Mouse (Mus musculus): ENCODE measurements at regions not wholly inside any gene's neighbourhood (a gene's known extent, or its start where the extent isn't known, plus 50 kb on each side); places are given as distances from the start of the nearest gene placed in this dataset.

GRCm38 (mm10) chr5:111577441-111577840 lies 156.3 kb upstream of the Gm26897 start:
- Histone ChIP-seq H3K4me2 (ENCODE audit: low read depth, low read length) (no peak overlapping the region), H3K4me1 (ENCODE audit: control insufficient read depth, insufficient read depth, low read length) (peaks cover 35% of the 10 kb centered on the region), H3K36me3 (replicated peaks; ENCODE audit: control insufficient read depth, insufficient read depth, low read depth, low read length) (no peaks in the 10 kb centered on the region), H3K9ac (replicated peaks; ENCODE audit: low read length) (no peak overlapping the region), H3K9me3 (replicated peaks; ENCODE audit: control insufficient read depth, low read length) (no peaks in the 10 kb centered on the region), H3K27ac (replicated peaks; ENCODE audit: low read depth, low read length) (peak overlapping the region; percentile 4), H3K27me3 (ENCODE audit: control insufficient read depth, insufficient read depth, low read length) (no peaks in the 10 kb centered on the region), H3K4me3 (ENCODE audit: low read depth, low read length) (no peak overlapping the region)
- no peak for ATAC-seq (replicated peaks; ENCODE audit: insufficient number of reproducible peaks, low FRiP score, low TSS enrichment, low read depth)
- no peak for DNase-seq (ENCODE audit: low spot score)
- WGBS, result 36% methylated on average over 5 of the region's 5 CpGs

- DNase-seq (ENCODE audit: low spot score), result peak; percentile 60
- H3K27ac ChIP-seq (replicated peaks; ENCODE audit: low read depth, low read length), result peak overlapping the region; percentile 4
- WGBS, result 28% methylated on average over 5 of the region's 5 CpGs
Observed at GRCm38 (mm10) chr5:111578088-111578487, 155.6 kb upstream of the Gm26897 start.

GRCm38 (mm10) chr5:111578977-111579727 lies 154.6 kb upstream of the Gm26897 start:
- H3K9me3 ChIP-seq (replicated peaks; ENCODE audit: control insufficient read depth, low read length), result no peaks in the 10 kb centered on the region
- peaks cover 29% of the 10 kb centered on the region for H3K4me1 ChIP-seq (ENCODE audit: control insufficient read depth, insufficient read depth, low read length)
- 10% methylated on average over 12 of the region's 12 CpGs for whole genome bisulfite sequencing
- H3K4me3 ChIP-seq (ENCODE audit: low read depth, low read length), result no peak overlapping the region
- H3K4me2 ChIP-seq (ENCODE audit: low read depth, low read length), result peak overlapping the region; percentile 7; the same call in 1 of the 2 replicates
- H3K36me3 ChIP-seq (replicated peaks; ENCODE audit: control insufficient read depth, insufficient read depth, low read depth, low read length), result no peaks in the 10 kb centered on the region
- H3K27me3 ChIP-seq (ENCODE audit: control insufficient read depth, insufficient read depth, low read length), result no peaks in the 10 kb centered on the region
- H3K27ac ChIP-seq (replicated peaks; ENCODE audit: low read depth, low read length), result peak overlapping the region; percentile 35
- H3K9ac ChIP-seq (replicated peaks; ENCODE audit: low read length), result peak overlapping the region; percentile 28
- DNase-seq (ENCODE audit: low spot score) (no peak), ATAC-seq (replicated peaks; ENCODE audit: insufficient number of reproducible peaks, low FRiP score, low TSS enrichment, low read depth) (no peak)

More at GRCm38 (mm10) chr5:111578088-111578487, 155.6 kb upstream of the Gm26897 start:
- Histone ChIP-seq H3K4me1 (ENCODE audit: control insufficient read depth, insufficient read depth, low read length) (peaks cover 35% of the 10 kb centered on the region), H3K27me3 (ENCODE audit: control insufficient read depth, insufficient read depth, low read length) (no peaks in the 10 kb centered on the region), H3K36me3 (replicated peaks; ENCODE audit: control insufficient read depth, insufficient read depth, low read depth, low read length) (no peaks in the 10 kb centered on the region), H3K4me3 (ENCODE audit: low read depth, low read length) (no peak overlapping the region), H3K9ac (replicated peaks; ENCODE audit: low read length) (no peak overlapping the region; the same call in 1 of the 2 replicates), H3K9me3 (replicated peaks; ENCODE audit: control insufficient read depth, low read length) (no peaks in the 10 kb centered on the region), H3K4me2 (ENCODE audit: low read depth, low read length) (no peak overlapping the region; the same call in 1 of the 2 replicates)
- ATAC-seq (replicated peaks; ENCODE audit: insufficient number of reproducible peaks, low FRiP score, low TSS enrichment, low read depth), result no peak

GRCm38 (mm10) chr5:111580870-111581771 lies 152.6 kb upstream of the Gm26897 start:
- WGBS, result 2% methylated on average over 31 of the region's 31 CpGs
- Histone ChIP-seq H3K27me3 (ENCODE audit: control insufficient read depth, insufficient read depth, low read length) (no peaks in the 10 kb centered on the region), H3K9me3 (replicated peaks; ENCODE audit: control insufficient read depth, low read length) (no peaks in the 10 kb centered on the region), H3K4me1 (ENCODE audit: control insufficient read depth, insufficient read depth, low read length) (peaks cover 21% of the 10 kb centered on the region), H3K36me3 (replicated peaks; ENCODE audit: control insufficient read depth, insufficient read depth, low read depth, low read length) (no peaks in the 10 kb centered on the region), H3K4me2 (ENCODE audit: low read depth, low read length) (peak overlapping the region; percentile 53), H3K4me3 (ENCODE audit: low read depth, low read length) (peak overlapping the region; percentile 14), H3K9ac (replicated peaks; ENCODE audit: low read length) (peak overlapping the region; percentile 45), H3K27ac (replicated peaks; ENCODE audit: low read depth, low read length) (peak overlapping the region; percentile 63)
- ATAC-seq (replicated peaks; ENCODE audit: insufficient number of reproducible peaks, low FRiP score, low TSS enrichment, low read depth) (peak; percentile 50), DNase-seq (ENCODE audit: low spot score) (peak; percentile 93)

- peak overlapping the region; percentile 53 for H3K4me2 ChIP-seq (ENCODE audit: low read depth, low read length)
- H3K27ac ChIP-seq (replicated peaks; ENCODE audit: low read depth, low read length), result peak overlapping the region; percentile 63
- H3K27me3 ChIP-seq (ENCODE audit: control insufficient read depth, insufficient read depth, low read length), result no peaks in the 10 kb centered on the region
- no peaks in the 10 kb centered on the region for H3K36me3 ChIP-seq (replicated peaks; ENCODE audit: control insufficient read depth, insufficient read depth, low read depth, low read length)
- H3K4me1 ChIP-seq (ENCODE audit: control insufficient read depth, insufficient read depth, low read length), result peaks cover 19% of the 10 kb centered on the region
- 39% methylated on average over 9 of the region's 9 CpGs for WGBS
- H3K9ac ChIP-seq (replicated peaks; ENCODE audit: low read length), result peak overlapping the region; percentile 45; the same call in 1 of the 2 replicates
- no peaks in the 10 kb centered on the region for H3K9me3 ChIP-seq (replicated peaks; ENCODE audit: control insufficient read depth, low read length)
- ATAC-seq (replicated peaks; ENCODE audit: insufficient number of reproducible peaks, low FRiP score, low TSS enrichment, low read depth) (no peak), DNase-seq (ENCODE audit: low spot score) (no peak)
- H3K4me3 ChIP-seq (ENCODE audit: low read depth, low read length), result no peak overlapping the region
Observed at GRCm38 (mm10) chr5:111582004-111582403, 151.7 kb upstream of the Gm26897 start.

GRCm38 (mm10) chr5:111590619-111591081 lies 143.1 kb upstream of the Gm26897 start:
- peak; percentile 66 for ATAC-seq (replicated peaks; ENCODE audit: insufficient number of reproducible peaks, low FRiP score, low TSS enrichment, low read depth)
- Histone ChIP-seq H3K4me3 (ENCODE audit: low read depth, low read length) (no peak overlapping the region), H3K4me1 (ENCODE audit: control insufficient read depth, insufficient read depth, low read length) (no peaks in the 10 kb centered on the region), H3K27me3 (ENCODE audit: control insufficient read depth, insufficient read depth, low read length) (no peaks in the 10 kb centered on the region), H3K9ac (replicated peaks; ENCODE audit: low read length) (no peak overlapping the region), H3K27ac (replicated peaks; ENCODE audit: low read depth, low read length) (peak overlapping the region; percentile 48), H3K4me2 (ENCODE audit: low read depth, low read length) (no peak overlapping the region), H3K36me3 (replicated peaks; ENCODE audit: control insufficient read depth, insufficient read depth, low read depth, low read length) (no peaks in the 10 kb centered on the region), H3K9me3 (replicated peaks; ENCODE audit: control insufficient read depth, low read length) (no peaks in the 10 kb centered on the region)
- peak; percentile 63 for DNase-seq (ENCODE audit: low spot score)
- 10% methylated on average over 4 of the region's 4 CpGs for WGBS

- ATAC-seq (replicated peaks; ENCODE audit: insufficient number of reproducible peaks, low FRiP score, low TSS enrichment, low read depth) (no peak), DNase-seq (ENCODE audit: low spot score) (no peak)
- Histone ChIP-seq H3K27ac (replicated peaks; ENCODE audit: low read depth, low read length) (no peak overlapping the region), H3K9ac (replicated peaks; ENCODE audit: low read length) (no peak overlapping the region), H3K36me3 (replicated peaks; ENCODE audit: control insufficient read depth, insufficient read depth, low read depth, low read length) (no peaks in the 10 kb centered on the region), H3K9me3 (replicated peaks; ENCODE audit: control insufficient read depth, low read length) (no peaks in the 10 kb centered on the region), H3K4me3 (ENCODE audit: low read depth, low read length) (no peak overlapping the region), H3K4me2 (ENCODE audit: low read depth, low read length) (no peak overlapping the region), H3K27me3 (ENCODE audit: control insufficient read depth, insufficient read depth, low read length) (no peaks in the 10 kb centered on the region), H3K4me1 (ENCODE audit: control insufficient read depth, insufficient read depth, low read length) (peaks cover 3% of the 10 kb centered on the region; the same call in 1 of the 2 replicates)
- WGBS, result 83% methylated on average over 4 of the region's 4 CpGs
Observed at GRCm38 (mm10) chr5:111592807-111593206, 140.9 kb upstream of the Gm26897 start.
